Comparison of ENCODE assay signal across 1 mouse cellular context in the genomic region with DNA sequence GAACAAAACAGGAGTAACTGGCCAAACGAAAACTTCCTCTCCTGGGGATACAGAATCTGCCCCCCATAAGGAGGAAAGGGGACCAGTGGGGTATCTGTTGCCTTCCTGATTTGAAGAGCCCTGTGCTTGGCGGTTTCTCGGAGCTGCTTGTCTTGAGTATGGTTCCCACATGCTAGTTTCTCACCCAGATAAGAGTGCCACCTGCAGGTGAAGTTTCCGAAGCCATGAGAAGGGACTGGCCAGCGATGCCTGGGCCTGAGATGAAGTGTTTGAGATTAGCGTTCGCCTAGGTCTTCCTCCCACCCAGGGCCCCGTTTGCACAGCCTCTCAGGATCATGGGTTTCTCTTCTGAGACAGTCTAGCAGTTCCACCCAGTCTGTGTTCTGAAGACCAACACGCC.
TF ChIP-seq lines count a peak whose summit lies in the region.

No protein-coding gene starts in this region.

TF ChIP-seq in CH12.LX, 34 proteins besides CTCF, POLR2A, EP300 and RAD21:
- no peak for TF ChIP-seq ZMIZ1 (IDR thresholded peaks at IDR 0.05; ENCODE audit: low read depth, low read length)
- peak; percentile 49 for TF ChIP-seq SMC3 (IDR thresholded peaks at IDR 0.05; ENCODE audit: low read depth, low read length)
